Mouse (Mus musculus): ENCODE results near the gene Scfd2. TPM values are rescaled to one million over a fixed set of nuclear protein-coding genes. Genes with fewer than 3 reads are reported as not detected.

Scfd2 gene
- total RNA-seq, 2 experiments from 2014 or later, result 23.6 to 27.6 TPM

GRCm38 (mm10) chr5:74266476-74266819, 265.1 kb downstream of the Scfd2 start:
- no peak for DNase-seq (ENCODE audit: low spot score in 2 of 2)
- Histone ChIP-seq H3K27ac (no peak overlapping the region), H3K4me3 (no peak overlapping the region)
- no peak for TF ChIP-seq CTCF (conservative IDR thresholded peaks at IDR 0.05)

GRCm38 (mm10) chr5:74265601-74266475, 265.7 kb downstream of the Scfd2 start:
- no peak overlapping the region for H3K4me3 ChIP-seq
- no peak overlapping the region for H3K27ac ChIP-seq
- no peak for TF ChIP-seq CTCF (conservative IDR thresholded peaks at IDR 0.05)
- DNase-seq (ENCODE audit: low spot score in 2 of 2), result no peak

GRCm38 (mm10) chr5:74265151-74265550, 266.4 kb downstream of the Scfd2 start:
- TF ChIP-seq CTCF (conservative IDR thresholded peaks at IDR 0.05), result no peak
- no peak overlapping the region for H3K27ac ChIP-seq
- H3K4me3 ChIP-seq, result no peak overlapping the region
- no peak for DNase-seq (ENCODE audit: low spot score in 2 of 2)

- Histone ChIP-seq H3K4me3 (no peak overlapping the region), H3K27ac (no peak overlapping the region)
- TF ChIP-seq CTCF (conservative IDR thresholded peaks at IDR 0.05), result no peak
- DNase-seq (ENCODE audit: low spot score in 2 of 2), result no peak
These were observed 267.0 kb downstream of the Scfd2 start for GRCm38 (mm10) chr5:74264541-74264940.

GRCm38 (mm10) chr5:74261016-74261415, 270.5 kb downstream of the Scfd2 start:
- no peak overlapping the region for H3K27ac ChIP-seq
- no peak overlapping the region for H3K4me3 ChIP-seq
- DNase-seq (ENCODE audit: low spot score in 2 of 2), result no peak
- TF ChIP-seq CTCF (conservative IDR thresholded peaks at IDR 0.05), result no peak

GRCm38 (mm10) chr5:74260378-74260809, 271.2 kb downstream of the Scfd2 start:
- Histone ChIP-seq H3K4me3 (no peak overlapping the region), H3K27ac (no peak overlapping the region)
- no peak for DNase-seq (ENCODE audit: low spot score in 2 of 2)
- TF ChIP-seq CTCF (conservative IDR thresholded peaks at IDR 0.05), result no peak

GRCm38 (mm10) chr5:74256705-74257104, 274.9 kb downstream of the Scfd2 start:
- no peak overlapping the region for H3K4me3 ChIP-seq
- no peak for TF ChIP-seq CTCF (conservative IDR thresholded peaks at IDR 0.05)
- H3K27ac ChIP-seq, result peak overlapping the region; percentile 53
- no peak for DNase-seq (ENCODE audit: low spot score in 2 of 2)

- TF ChIP-seq CTCF (conservative IDR thresholded peaks at IDR 0.05), result 0 out of 2 replicates have a peak, but pooled peaks have one; percentile 9
- DNase-seq (ENCODE audit: low spot score in 2 of 2), result peak in 1 of 2 experiments; percentile 29
- no peak overlapping the region for H3K4me3 ChIP-seq
- peak overlapping the region; percentile 62 for H3K27ac ChIP-seq
These were observed 276.6 kb downstream of the Scfd2 start for GRCm38 (mm10) chr5:74254996-74255395.

- H3K27ac ChIP-seq, result peak overlapping the region; percentile 62
- no peak for TF ChIP-seq CTCF (conservative IDR thresholded peaks at IDR 0.05)
- no peak for DNase-seq (ENCODE audit: low spot score in 2 of 2)
- no peak overlapping the region for H3K4me3 ChIP-seq
These were observed 277.7 kb downstream of the Scfd2 start for GRCm38 (mm10) chr5:74253724-74254328.

GRCm38 (mm10) chr5:74252672-74253286, 278.8 kb downstream of the Scfd2 start:
- no peak for TF ChIP-seq CTCF (conservative IDR thresholded peaks at IDR 0.05)
- no peak overlapping the region for H3K4me3 ChIP-seq
- peak; percentile 69 to 86 for DNase-seq (ENCODE audit: low spot score in 2 of 2)
- H3K27ac ChIP-seq, result peak overlapping the region; percentile 62

- no peak for DNase-seq (ENCODE audit: low spot score in 2 of 2)
- H3K27ac ChIP-seq, result peak overlapping the region; percentile 69
- H3K4me3 ChIP-seq, result no peak overlapping the region
- TF ChIP-seq CTCF (conservative IDR thresholded peaks at IDR 0.05), result no peak
These were observed 280.6 kb downstream of the Scfd2 start for GRCm38 (mm10) chr5:74250947-74251346.

- no peak for TF ChIP-seq CTCF (conservative IDR thresholded peaks at IDR 0.05)
- H3K27ac ChIP-seq, result peak overlapping the region; percentile 69; the same call in 1 of the 2 replicates
- DNase-seq (ENCODE audit: low spot score in 2 of 2), result no peak
- no peak overlapping the region for H3K4me3 ChIP-seq
These were observed 281.3 kb downstream of the Scfd2 start for GRCm38 (mm10) chr5:74250308-74250707.

GRCm38 (mm10) chr5:74249794-74250193, 281.8 kb downstream of the Scfd2 start:
- no peak overlapping the region for H3K27ac ChIP-seq
- no peak for DNase-seq (ENCODE audit: low spot score in 2 of 2)
- TF ChIP-seq CTCF (conservative IDR thresholded peaks at IDR 0.05), result no peak
- no peak overlapping the region for H3K4me3 ChIP-seq

Measured in layer of hippocampus, adult 2 months (tissue).